Mouse (Mus musculus): ENCODE data around the gene Dennd1b.

DNA sequence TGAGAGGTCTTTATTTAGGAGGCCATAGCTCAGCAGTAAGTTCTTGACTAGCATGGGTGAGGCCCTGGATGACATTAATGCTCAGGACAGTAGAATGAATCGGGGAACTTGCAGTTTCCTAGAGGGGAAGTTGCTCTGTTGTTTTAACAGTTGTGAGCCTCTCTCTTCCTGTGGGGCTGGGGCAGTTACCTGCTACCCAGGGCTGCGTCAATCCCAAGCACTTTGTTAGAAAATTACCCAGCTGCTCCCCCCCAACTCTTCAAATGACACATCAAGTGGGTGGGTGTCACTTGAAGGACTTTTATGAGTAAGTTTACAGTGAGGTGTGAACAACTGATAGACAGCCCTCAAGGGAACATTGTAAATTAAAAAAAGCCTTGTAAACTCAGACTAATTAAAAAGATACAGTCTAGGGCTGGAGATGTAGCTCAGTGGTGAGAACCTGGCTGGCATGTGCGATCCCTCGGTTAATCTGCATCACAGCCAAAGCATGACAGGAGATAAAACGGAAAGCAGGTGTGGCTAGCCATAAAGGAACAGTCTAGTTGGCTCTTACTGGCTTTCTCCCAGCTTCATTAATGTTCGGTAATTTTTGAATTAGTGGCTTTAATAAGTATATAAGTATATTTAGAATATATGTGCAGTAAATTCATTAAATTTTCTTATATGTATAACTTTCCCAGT is 10.4 kb downstream of the Dennd1b start:
- TF ChIP-seq POLR2A (IDR thresholded peaks at IDR 0.05; ENCODE audit: borderline replicate concordance, extremely low read depth, low read depth, low read length) (no peak), CTCF (IDR thresholded peaks at IDR 0.05; ENCODE audit: insufficient read depth, low read length) (no peak)
